Comparison of ENCODE assay signal across 8 mouse cellular contexts in the genomic region with DNA sequence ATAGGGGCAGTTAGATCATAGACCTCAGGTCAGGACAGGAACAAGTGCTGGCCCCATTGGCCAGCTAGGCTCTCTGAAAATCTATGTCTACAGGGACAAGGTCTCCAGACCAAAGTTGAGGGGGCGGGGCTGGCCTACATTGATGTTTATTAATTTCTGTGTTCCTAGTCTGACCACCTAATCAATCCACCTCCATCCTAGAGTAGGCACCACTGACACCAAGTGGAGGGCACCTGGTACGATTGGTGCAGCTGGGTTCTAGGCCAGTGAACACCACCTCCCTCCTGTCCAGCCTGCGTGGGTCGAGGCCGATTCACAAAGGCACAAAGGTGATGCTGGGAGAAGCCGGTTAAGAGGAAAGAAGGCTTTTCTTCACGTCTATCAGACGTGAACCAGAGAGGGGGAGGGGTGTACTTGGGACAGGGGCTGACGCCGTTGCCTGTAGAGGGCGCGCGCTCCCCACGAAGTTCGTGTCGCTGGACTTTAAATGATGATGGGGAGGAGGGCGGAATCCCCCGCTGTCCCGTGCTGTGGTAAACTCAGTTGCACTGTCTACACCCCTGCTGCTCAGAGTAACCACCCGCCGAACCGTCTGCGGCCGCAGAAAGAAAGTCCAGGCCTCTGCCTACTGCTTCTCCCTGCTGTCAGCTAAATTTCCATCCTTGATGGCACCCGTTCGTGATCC. TPM values are rescaled to one million over a fixed set of nuclear protein-coding genes. Genes with fewer than 3 reads are reported as not detected.
DNase-seq lines count a peak whose midpoint lies in the region; ATAC-seq and TF ChIP-seq lines count a peak whose summit lies in the region.

No protein-coding gene starts in this region.

- H3K4me2 ChIP-seq in limb, embryonic 15.5 days, result peak overlapping the region; percentile 63
- H3K4me2 ChIP-seq in midbrain, postnatal 0 days (ENCODE audit: low read depth, low read length, poor library complexity, severe bottlenecking), result peak overlapping the region; percentile 13; the same call in 1 of the 2 replicates
- peak overlapping the region; percentile 48 for H3K4me2 ChIP-seq in stomach, embryonic 16.5 days (ENCODE audit: low read depth, low read length)

- H3K9me3 ChIP-seq in limb, embryonic 15.5 days, result no peaks in the 10 kb centered on the region
- no peaks in the 10 kb centered on the region for H3K9me3 ChIP-seq in midbrain, postnatal 0 days (ENCODE audit: low read length)
- no peaks in the 10 kb centered on the region for H3K9me3 ChIP-seq in stomach, embryonic 16.5 days (replicated peaks; ENCODE audit: control insufficient read depth, low read length)

- peaks cover 28% of the 10 kb centered on the region for H3K36me3 ChIP-seq in limb, embryonic 15.5 days
- peaks cover 15% of the 10 kb centered on the region for H3K36me3 ChIP-seq in midbrain, postnatal 0 days (ENCODE audit: insufficient read depth, low read length)
- no peaks in the 10 kb centered on the region for H3K36me3 ChIP-seq in stomach, embryonic 16.5 days (ENCODE audit: control insufficient read depth, insufficient read depth, low read length)

- H3K27me3 ChIP-seq in limb, embryonic 15.5 days, result peaks cover 46% of the 10 kb centered on the region
- peaks cover 16% of the 10 kb centered on the region for H3K27me3 ChIP-seq in midbrain, postnatal 0 days (ENCODE audit: insufficient read depth, low read length)
- H3K27me3 ChIP-seq in stomach, embryonic 16.5 days (ENCODE audit: control insufficient read depth, insufficient read depth, low read length), result peaks cover 49% of the 10 kb centered on the region

- peak; percentile 88 for DNase-seq in urinary bladder, postnatal 14 days (ENCODE audit: low spot score)
- no peak for DNase-seq in urinary bladder, adult 2 months (ENCODE audit: low spot score)
- DNase-seq in cerebellum, postnatal 25 days, result peak; percentile 84 to 92
- peak; percentile 63 for DNase-seq in gastrocnemius, postnatal 25 days
- DNase-seq in midbrain, postnatal 0 days (ENCODE audit: low spot score), result peak; percentile 79

- 2% methylated on average over 26 of the region's 26 CpGs for WGBS in limb, embryonic 15.5 days
- 5% methylated on average over 25 of the region's 26 CpGs for WGBS in midbrain, postnatal 0 days
- 3% methylated on average over 26 of the region's 26 CpGs for WGBS in stomach, embryonic 16.5 days

- peak overlapping the region; percentile 34 for H3K4me3 ChIP-seq in limb, embryonic 15.5 days
- no peak overlapping the region for H3K4me3 ChIP-seq in midbrain, postnatal 0 days (ENCODE audit: low read depth, low read length)
- H3K4me3 ChIP-seq in stomach, embryonic 16.5 days (replicated peaks; ENCODE audit: low read length), result peak overlapping the region; percentile 35

- peak; percentile 85 for TF ChIP-seq CTCF in midbrain, postnatal 0 days (IDR thresholded peaks at IDR 0.05)

- no peak overlapping the region for H3K9ac ChIP-seq in limb, embryonic 15.5 days
- H3K9ac ChIP-seq in midbrain, postnatal 0 days (replicated peaks; ENCODE audit: low read length, poor library complexity, severe bottlenecking), result no peak overlapping the region
- peak overlapping the region; percentile 36; the same call in 1 of the 2 replicates for H3K9ac ChIP-seq in stomach, embryonic 16.5 days (ENCODE audit: low read length)

- ATAC-seq in inflammation-experienced regulatory T-cells, adult 6 months, result peak; percentile 85
- ATAC-seq in limb, embryonic 15.5 days (ENCODE audit: insufficient number of reproducible peaks, low FRiP score, low TSS enrichment, low read depth), result peak; percentile 81
- no peak; the same call in 1 of the 2 replicates for ATAC-seq in midbrain, postnatal 0 days (ENCODE audit: low FRiP score)
- ATAC-seq in stomach, embryonic 16.5 days (ENCODE audit: insufficient read depth, low FRiP score), result peak; percentile 65; the same call in 1 of the 2 replicates

- H3K27ac ChIP-seq in limb, embryonic 15.5 days, result no peak overlapping the region
- no peak overlapping the region for H3K27ac ChIP-seq in midbrain, postnatal 0 days (ENCODE audit: low read depth, low read length)
- H3K27ac ChIP-seq in stomach, embryonic 16.5 days (ENCODE audit: low read length), result no peak overlapping the region

- H3K4me1 ChIP-seq in limb, embryonic 15.5 days, result peaks cover 44% of the 10 kb centered on the region
- peaks cover 16% of the 10 kb centered on the region; the same call in 1 of the 2 replicates for H3K4me1 ChIP-seq in midbrain, postnatal 0 days (ENCODE audit: insufficient read depth, low read length)
- H3K4me1 ChIP-seq in stomach, embryonic 16.5 days (ENCODE audit: control insufficient read depth, insufficient read depth, low read length), result peaks cover 10% of the 10 kb centered on the region

RNA-seq across cellular contexts. Expression of a gene that starts 6.8 kb away (rescaled TPM):
- 5.4 and 6.8 TPM in 2 replicates for polyA plus RNA-seq in urinary bladder, adult 2 months (2012; rRNA removed)
- 1 to 10 TPM; 1.4 to 1.8 TPM for total RNA-seq in gastrocnemius, postnatal 25 days (2021)
- 1 to 10 TPM; 6.5 to 7.6 (median 7.5) TPM for polyA plus RNA-seq in inflammation-experienced regulatory T-cells, adult 6 months (2017; shearing (Covaris generic))
- polyA plus RNA-seq in limb, embryonic 15.5 days (2015; fragmentation: Nextera tagmentation; extraction: Ambion mirVana), result 8.9 and 9.6 TPM in 2 replicates
- 14.9 and 15.5 TPM in 2 replicates for total RNA-seq in midbrain, postnatal 0 days (2014; rRNA removed)
- polyA plus RNA-seq in midbrain, postnatal 0 days (2015; fragmentation: Nextera tagmentation; extraction: Ambion mirVana), result 6.8 and 7.6 TPM in 2 replicates
- 5.8 and 6.4 TPM in 2 replicates for polyA plus RNA-seq in stomach, embryonic 16.5 days (2015; fragmentation: Nextera tagmentation; extraction: Ambion mirVana)

RNA-seq across cellular contexts. Expression of a gene that starts 11.3 kb away (rescaled TPM):
- 3.0 TPM in 2 replicates for polyA plus RNA-seq in urinary bladder, adult 2 months (2012; rRNA removed)
- total RNA-seq in gastrocnemius, postnatal 25 days (2021), result 1 to 10 TPM in 1 of 2 experiments, under 1 TPM in 1; 0.69 to 1.4 TPM
- 1 to 10 TPM in 2 of 3 experiments, under 1 TPM in 1; 0.83 to 1.6 (median 1.0) TPM for polyA plus RNA-seq in inflammation-experienced regulatory T-cells, adult 6 months (2017; shearing (Covaris generic))
- 30.4 and 32.3 TPM in 2 replicates for polyA plus RNA-seq in limb, embryonic 15.5 days (2015; fragmentation: Nextera tagmentation; extraction: Ambion mirVana)
- total RNA-seq in midbrain, postnatal 0 days (2014; rRNA removed), result 9.6 and 10.6 TPM in 2 replicates
- polyA plus RNA-seq in midbrain, postnatal 0 days (2015; fragmentation: Nextera tagmentation; extraction: Ambion mirVana), result 5.6 and 6.7 TPM in 2 replicates
- polyA plus RNA-seq in stomach, embryonic 16.5 days (2015; fragmentation: Nextera tagmentation; extraction: Ambion mirVana), result 15.2 and 16.5 TPM in 2 replicates

RNA-seq across cellular contexts. Expression of a gene that starts 46.0 kb away (rescaled TPM):
- polyA plus RNA-seq in urinary bladder, adult 2 months (2012; rRNA removed), result 0.08 TPM in 1 of 2 replicates, not detected in the other
- total RNA-seq in gastrocnemius, postnatal 25 days (2021), result not detected
- polyA plus RNA-seq in inflammation-experienced regulatory T-cells, adult 6 months (2017; shearing (Covaris generic)), result not detected
- polyA plus RNA-seq in limb, embryonic 15.5 days (2015; fragmentation: Nextera tagmentation; extraction: Ambion mirVana), result not detected in 2 replicates
- total RNA-seq in midbrain, postnatal 0 days (2014; rRNA removed), result not detected in 2 replicates
- not detected in 2 replicates for polyA plus RNA-seq in midbrain, postnatal 0 days (2015; fragmentation: Nextera tagmentation; extraction: Ambion mirVana)
- polyA plus RNA-seq in stomach, embryonic 16.5 days (2015; fragmentation: Nextera tagmentation; extraction: Ambion mirVana), result not detected in 2 replicates

RNA-seq across cellular contexts. Expression of a gene that starts 52.0 kb away (rescaled TPM):
- 32.2 and 36.0 TPM in 2 replicates for polyA plus RNA-seq in urinary bladder, adult 2 months (2012; rRNA removed)
- total RNA-seq in gastrocnemius, postnatal 25 days (2021), result 1 to 10 TPM; 2.4 to 3.5 TPM
- 1 to 10 TPM; 2.0 to 3.6 (median 2.3) TPM for polyA plus RNA-seq in inflammation-experienced regulatory T-cells, adult 6 months (2017; shearing (Covaris generic))
- 13.8 and 16.4 TPM in 2 replicates for polyA plus RNA-seq in limb, embryonic 15.5 days (2015; fragmentation: Nextera tagmentation; extraction: Ambion mirVana)
- total RNA-seq in midbrain, postnatal 0 days (2014; rRNA removed), result 48.6 and 53.4 TPM in 2 replicates
- polyA plus RNA-seq in midbrain, postnatal 0 days (2015; fragmentation: Nextera tagmentation; extraction: Ambion mirVana), result 30.5 TPM in 2 replicates
- 8.5 and 10.1 TPM in 2 replicates for polyA plus RNA-seq in stomach, embryonic 16.5 days (2015; fragmentation: Nextera tagmentation; extraction: Ambion mirVana)

Comparison
In these comparisons a context has a peak if more than half of its experiments do, and no peak if none do; other contexts are left out.
1. H3K4me2 ChIP-seq: peak in every context shown above with its lines; median percentile 63 in limb, embryonic 15.5 days; 48 in stomach, embryonic 16.5 days; 13 in midbrain, postnatal 0 days.